Mouse (Mus musculus) activated CD4-positive, CD25-positive, alpha-beta regulatory T cell, adult 4 months (primary cell): Measurements from ENCODE around the gene Impdh1. TPM values are rescaled to one million over a fixed set of nuclear protein-coding genes. Genes with fewer than 3 reads are reported as not detected.
"Not testable (repeated sequence)": the region's sequence is repeated elsewhere in the genome, so short reads cannot be mapped to it uniquely, and the experiment has no call there.

Experiments
- ATAC-seq: one replicate; pipeline ENCODE4 v1.8.0; 2017
- polyA plus RNA-seq, 2 experiments: library from polyadenylated mRNA; unstranded; fragments of 100-300 nt; shearing (Covaris generic); gene quantifications; one replicate each; pipeline ENCODE4 v1.2.1; 2017

The Impdh1 gene
- polyA plus RNA-seq, 2 experiments from 2014 or later: 13.0 to 16.5 TPM

GRCm38 (mm10) chr6:29178888-29179658, 37.1 kb downstream of the Impdh1 start, which contains the start of gene Prrt4:
TSS of gene Prrt4 (minus strand) at chr6:29179584.
- no peak for ATAC-seq

DNA sequence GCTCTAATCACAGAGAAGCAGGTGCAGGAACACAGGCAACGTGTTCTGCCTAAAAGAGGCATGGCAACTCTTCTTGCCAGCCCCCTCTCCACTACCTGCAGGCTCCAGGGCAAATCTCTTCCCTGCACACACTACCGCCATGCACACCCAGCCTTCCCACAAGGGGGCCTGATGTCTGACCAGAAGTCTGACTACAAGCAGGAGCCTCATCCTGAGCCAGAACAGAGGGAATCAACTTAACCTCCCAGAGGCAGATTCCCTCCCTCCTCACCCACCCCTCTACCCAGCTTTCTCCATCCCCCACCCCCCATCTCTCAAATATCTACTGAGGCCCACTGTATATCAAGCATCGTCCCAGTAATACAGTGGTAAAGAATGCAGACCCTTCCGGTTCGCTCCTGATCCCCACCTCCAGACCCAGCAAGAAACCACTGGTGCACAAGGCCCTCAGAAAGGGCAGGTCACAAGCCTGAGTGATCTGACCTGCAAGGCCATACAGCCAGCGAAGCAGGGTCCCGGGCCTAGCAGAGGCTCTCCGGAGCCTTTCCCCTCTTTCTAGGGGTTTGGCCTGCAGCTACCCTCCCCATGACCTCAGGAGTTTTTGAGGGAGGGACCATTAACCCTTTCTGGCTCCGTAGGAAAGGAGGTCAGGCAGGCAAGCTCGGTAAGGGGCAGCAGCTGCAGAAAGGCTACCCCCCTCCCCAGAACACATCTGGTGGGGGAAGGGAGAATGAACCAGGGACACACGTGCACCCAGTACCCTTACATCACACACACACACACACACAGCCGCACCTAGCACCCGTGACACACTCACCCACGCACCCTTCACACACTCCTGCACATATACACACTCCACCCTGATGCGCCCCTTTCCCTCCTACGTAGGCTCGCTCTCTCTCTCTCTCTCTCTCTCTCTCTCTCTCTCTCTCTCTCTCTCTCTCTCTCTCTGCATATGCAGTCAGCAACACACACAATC, 38.0 kb downstream of the Impdh1 start:
- ATAC-seq: no peak

DNA sequence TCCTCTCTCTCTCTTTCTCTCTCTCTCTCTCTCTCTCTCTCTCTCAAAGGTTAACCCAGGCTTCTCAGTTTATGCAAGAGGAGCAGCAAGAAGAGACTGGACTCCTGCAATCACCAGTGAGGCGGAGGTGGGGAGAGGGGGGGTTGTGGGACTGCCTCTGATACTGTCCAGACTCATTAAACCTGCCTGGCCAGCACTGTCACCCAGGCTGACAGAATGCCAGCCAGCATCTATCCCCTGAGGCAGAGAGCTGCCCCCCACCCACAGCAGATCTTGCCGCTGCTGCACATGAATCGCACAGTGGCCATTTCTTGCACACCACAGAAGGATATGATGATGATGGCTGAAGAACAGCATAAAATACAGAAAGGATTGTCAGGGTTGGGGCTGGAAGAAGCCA, 41.1 kb downstream of the Impdh1 start:
- no peak for ATAC-seq

DNA sequence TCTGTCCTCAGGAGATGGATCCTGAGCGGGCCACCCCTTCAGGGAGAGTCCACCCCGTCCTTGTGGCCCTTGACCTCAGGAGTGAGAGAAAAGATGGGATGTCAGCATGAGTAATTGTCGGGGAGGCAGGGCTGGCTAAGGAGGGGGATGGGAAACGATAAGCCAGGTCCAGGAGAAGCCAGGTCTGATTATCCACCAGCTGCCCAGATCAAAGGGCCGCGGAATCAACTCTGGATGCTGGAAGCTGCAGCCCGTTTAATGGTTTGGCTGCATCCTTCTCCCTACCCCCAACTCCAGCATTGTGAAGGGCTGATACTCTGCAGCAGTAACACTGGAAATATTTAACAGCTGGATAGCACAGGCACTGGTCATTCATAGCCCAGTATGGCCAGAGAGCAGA, 41.8 kb downstream of the Impdh1 start:
- ATAC-seq: no peak

- peak; percentile 38 for ATAC-seq
Measured at GRCm38 (mm10) chr6:29170952-29171388, 45.2 kb downstream of the Impdh1 start.

- peak; percentile 91 for ATAC-seq
Measured at GRCm38 (mm10) chr6:29170063-29170921, 45.9 kb downstream of the Impdh1 start.

DNA sequence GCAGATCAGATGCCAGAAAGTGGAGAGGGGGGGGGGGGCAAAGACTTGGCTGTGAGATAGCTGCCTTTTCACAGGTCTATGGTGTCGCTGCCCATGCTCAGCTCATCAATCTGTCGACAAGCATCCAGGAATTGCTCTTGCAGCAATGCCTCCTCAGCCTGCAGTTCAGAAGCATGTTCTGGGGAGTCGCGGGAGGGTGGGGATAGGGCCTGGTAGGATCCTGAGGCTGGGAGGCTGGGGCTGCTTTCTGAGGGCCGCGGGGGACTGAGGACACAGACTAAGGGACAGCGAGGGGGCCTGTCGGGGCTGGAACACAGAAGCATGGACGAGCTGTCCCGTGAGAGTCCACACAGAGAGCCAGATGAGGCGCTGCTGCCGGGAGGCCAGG, 46.5 kb downstream of the Impdh1 start:
- no peak for ATAC-seq

DNA sequence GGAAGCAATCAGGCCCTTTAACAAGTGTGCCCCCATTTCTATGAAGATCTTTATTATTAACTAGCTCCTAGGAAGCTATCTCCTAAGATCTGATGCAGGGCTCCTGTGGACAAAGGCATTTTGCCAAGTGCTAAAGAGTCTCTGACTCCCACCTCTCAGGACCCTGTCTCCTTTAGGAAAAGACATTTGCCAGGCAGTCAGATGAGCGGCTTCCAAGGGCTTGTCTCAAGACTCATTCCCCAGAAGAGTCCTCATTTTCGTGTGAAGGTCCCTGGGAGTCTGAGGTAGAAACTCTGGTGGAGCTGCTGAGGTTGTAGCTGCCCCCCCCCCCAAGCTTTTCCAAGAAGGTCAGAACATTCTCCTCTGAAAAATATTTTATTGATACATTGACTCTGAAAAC, 47.3 kb downstream of the Impdh1 start:
- ATAC-seq: no peak

DNA sequence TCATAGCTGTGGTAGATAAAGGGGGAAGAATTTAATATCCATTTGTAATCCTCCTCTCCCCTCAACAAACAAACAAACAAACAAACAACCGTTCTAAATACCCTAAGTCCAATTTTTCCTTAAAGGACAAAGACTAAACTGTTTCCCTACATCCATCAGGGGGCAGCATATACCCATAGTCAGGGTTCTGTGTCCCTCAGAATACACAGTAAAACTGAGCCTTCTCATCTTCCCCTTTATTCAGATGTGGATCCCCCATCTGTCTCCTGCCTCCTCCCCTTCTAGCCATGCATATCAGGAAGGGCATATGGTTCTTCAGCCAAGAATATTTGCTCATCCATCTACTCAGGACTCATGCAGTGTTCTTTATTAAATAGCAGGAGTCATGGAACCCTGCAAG, 50.0 kb downstream of the Impdh1 start:
- no peak for ATAC-seq

DNA sequence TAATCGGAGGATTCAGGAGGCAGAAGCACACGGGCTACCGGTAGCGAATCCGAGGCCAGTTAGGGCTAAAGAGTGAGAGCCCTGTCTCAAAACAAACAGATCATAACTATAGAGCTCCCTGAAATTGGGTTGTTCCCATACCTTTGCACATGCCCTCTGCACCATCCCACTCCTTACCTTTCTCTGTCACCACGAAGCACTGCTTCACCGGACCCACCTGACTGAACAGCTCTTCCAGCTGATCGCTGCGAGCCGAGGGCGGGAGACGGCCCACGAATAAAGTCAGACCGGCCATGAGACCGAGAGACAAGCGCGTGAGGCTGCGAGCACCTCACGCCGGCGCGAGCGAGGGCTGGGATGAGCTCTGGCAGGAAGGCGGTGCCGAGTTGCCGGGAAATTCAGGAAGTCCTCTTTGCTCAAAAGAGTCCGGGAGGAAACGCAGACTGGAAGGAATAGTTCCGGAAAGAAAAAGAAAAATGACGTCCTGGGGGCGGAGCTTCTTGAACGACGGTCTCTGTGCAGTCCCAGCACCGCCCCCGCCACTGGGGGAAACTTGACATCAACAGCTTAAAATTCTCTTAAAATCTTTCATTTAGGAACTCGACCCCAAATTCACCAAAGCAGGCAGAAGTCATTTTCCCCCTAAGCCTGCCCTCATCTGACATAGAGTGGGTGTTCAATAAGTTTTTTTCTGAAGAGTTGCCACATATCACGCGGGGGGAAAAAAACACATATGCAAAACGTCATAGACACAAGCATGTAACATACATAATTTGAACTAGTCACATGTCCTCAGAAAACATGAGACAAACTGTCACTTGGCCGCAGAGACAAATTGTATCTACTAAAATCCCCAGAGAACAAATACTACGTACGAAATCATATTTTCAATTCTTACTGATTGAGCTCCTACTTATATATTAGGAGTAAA, 51.6 kb downstream of the Impdh1 start, which contains the start of gene Rbm28:
Gene Rbm28, minus strand, starts transcription at position 693 of the 931 bp plus-strand sequence.
- peak; percentile 78 for ATAC-seq

DNA sequence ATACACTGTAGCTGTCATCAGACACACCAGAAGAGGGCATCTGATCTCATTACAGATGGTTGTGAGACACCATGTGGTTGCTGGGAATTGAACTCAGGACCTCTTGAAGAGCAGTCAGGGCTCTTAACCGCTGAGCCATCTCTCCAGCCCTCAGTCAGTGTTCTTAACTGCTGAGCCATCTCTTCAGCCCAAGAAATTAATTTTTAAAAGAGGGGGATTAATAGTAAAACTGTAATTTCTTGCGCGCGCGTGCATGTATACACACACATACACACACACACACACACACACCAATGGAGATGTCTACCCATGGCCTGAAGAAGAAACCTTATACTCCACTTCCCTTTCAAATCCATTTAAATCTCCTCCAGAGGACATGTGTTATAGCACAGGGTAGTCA, 54.9 kb downstream of the Impdh1 start:
- ATAC-seq: not testable (repeated sequence)

DNA sequence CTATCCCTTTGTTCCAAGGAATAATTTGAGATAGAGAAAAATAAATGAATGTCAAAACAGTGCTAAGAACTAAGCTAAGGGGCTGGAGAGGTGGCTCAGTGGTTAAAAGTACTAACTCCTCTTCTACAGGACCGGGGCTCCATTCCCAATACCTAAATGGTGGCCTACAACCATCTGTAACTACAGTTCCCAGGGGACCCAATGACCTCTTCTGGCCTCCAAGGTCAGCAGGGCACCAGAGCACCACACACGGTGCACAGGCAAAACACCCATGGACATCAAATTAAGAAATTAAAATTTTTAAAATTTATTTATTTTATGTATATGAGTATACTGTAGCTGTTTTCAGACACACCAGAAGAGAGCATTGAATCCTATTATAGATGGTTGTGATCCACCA, 55.4 kb downstream of the Impdh1 start:
- ATAC-seq: no peak

- no peak for ATAC-seq
Measured at GRCm38 (mm10) chr6:29156326-29156725, 59.8 kb downstream of the Impdh1 start.

Other genes starting within 250 kb of the Impdh1 start
- gene Lep, start 156.1 kb downstream of the Impdh1 start, polyA plus RNA-seq: not detected
- 10 to 100 TPM; 44.7 to 54.4 TPM for gene Rbm28, start 51.4 kb downstream of the Impdh1 start, polyA plus RNA-seq
- not detected for gene Prrt4, start 36.8 kb downstream of the Impdh1 start, polyA plus RNA-seq
- 10 to 100 TPM; 28.1 to 33.4 TPM for gene Hilpda, start 56.1 kb upstream of the Impdh1 start, polyA plus RNA-seq
- gene Fam71f2, start 63.2 kb upstream of the Impdh1 start, polyA plus RNA-seq: 1 to 10 TPM in 1 of 2 experiments, not detected in 1; 1.1 TPM
- not detected for gene Fam71f1, start 102.8 kb upstream of the Impdh1 start, polyA plus RNA-seq
- 10 to 100 TPM; 55.9 to 61.0 TPM for gene Calu, start 131.7 kb upstream of the Impdh1 start, polyA plus RNA-seq
- under 1 TPM; 0.23 to 0.52 TPM for gene Opn1sw, start 172.1 kb upstream of the Impdh1 start, polyA plus RNA-seq
- gene Ccdc136, start 179.9 kb upstream of the Impdh1 start, polyA plus RNA-seq: under 1 TPM; 0.21 to 0.54 TPM
- not detected for gene Flnc, start 216.9 kb upstream of the Impdh1 start, polyA plus RNA-seq